In the genomic region with DNA sequence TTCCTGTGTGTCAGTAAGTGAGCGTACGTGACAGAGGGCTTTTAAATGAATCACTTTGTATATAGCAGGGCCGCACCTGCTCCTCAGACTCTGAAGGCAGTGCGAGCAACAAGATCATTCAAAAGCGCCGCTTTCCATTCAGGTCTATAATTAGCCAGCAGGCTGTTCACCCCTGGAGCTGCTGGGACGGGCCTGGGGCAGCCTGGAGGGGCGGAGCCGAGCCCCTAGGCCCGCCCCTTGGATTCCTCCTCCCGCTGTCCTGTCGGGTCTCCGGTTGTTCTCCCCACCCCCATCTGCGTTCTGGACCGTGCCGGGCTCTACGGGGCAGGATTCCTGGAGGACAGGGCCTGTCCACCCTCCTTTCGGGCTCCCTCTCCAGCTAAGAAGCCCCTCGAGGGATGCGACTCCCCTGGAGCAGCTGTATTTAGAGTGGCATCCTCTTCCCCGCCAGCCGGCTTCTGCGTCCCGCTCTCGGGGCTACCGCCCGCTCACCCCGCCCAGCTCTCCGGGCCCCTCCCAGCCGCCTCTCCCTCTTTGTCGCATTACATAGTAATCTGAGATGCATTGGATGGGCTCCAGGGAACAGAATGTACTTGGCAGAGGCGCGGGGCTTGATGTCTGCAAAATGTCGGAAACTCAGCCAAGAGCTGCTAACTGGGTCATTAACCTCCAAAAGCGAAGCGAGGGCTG, we compare ENCODE assay signal across 8 mouse cellular contexts.
A peak's percentile ranks its signal among the peaks of the same experiment; 100 is the strongest.
DNase-seq lines count a peak whose midpoint lies in the region; ATAC-seq lines count a peak whose summit lies in the region.

No protein-coding gene starts in this region.

- H3K27ac ChIP-seq in hindbrain, embryonic 11.5 days (ENCODE audit: low read depth, low read length) = peak overlapping the region; percentile 87
- peak overlapping the region; percentile 98 for H3K27ac ChIP-seq in lung, embryonic 16.5 days (ENCODE audit: low read length)

- H3K9ac ChIP-seq in hindbrain, embryonic 11.5 days (ENCODE audit: low read depth, low read length) = peak overlapping the region; percentile 66
- peak overlapping the region; percentile 78 for H3K9ac ChIP-seq in lung, embryonic 16.5 days (ENCODE audit: low read length)

- H3K27me3 ChIP-seq in hindbrain, embryonic 11.5 days (ENCODE audit: control insufficient read depth, insufficient read depth, low read length) = 0 out of 2 replicates have a peak, but pooled peaks cover 2% of the 10 kb centered on the region
- H3K27me3 ChIP-seq in lung, embryonic 16.5 days (ENCODE audit: control insufficient read depth, insufficient read depth, low read depth, low read length) = no peaks in the 10 kb centered on the region

- H3K36me3 ChIP-seq in hindbrain, embryonic 11.5 days (ENCODE audit: control insufficient read depth, insufficient read depth, low read length) = no peaks in the 10 kb centered on the region
- no peaks in the 10 kb centered on the region for H3K36me3 ChIP-seq in lung, embryonic 16.5 days (ENCODE audit: control insufficient read depth, insufficient read depth, low read length)

- no peaks in the 10 kb centered on the region; the same call in 1 of the 2 replicates for H3K4me1 ChIP-seq in hindbrain, embryonic 11.5 days (replicated peaks; ENCODE audit: control insufficient read depth, insufficient read depth, low read length)
- H3K4me1 ChIP-seq in lung, embryonic 16.5 days (replicated peaks; ENCODE audit: control insufficient read depth, insufficient read depth, low read length) = peaks cover 14% of the 10 kb centered on the region

- H3K4me3 ChIP-seq in hindbrain, embryonic 11.5 days (ENCODE audit: low read depth, low read length) = peak overlapping the region; percentile 53
- peak overlapping the region; percentile 60 for H3K4me3 ChIP-seq in lung, embryonic 16.5 days (ENCODE audit: low read length)

- peak; percentile 74 for DNase-seq in MN1 (ENCODE audit: low spot score)
- peak; percentile 100 for DNase-seq in cerebellum, adult 9-10 months
- DNase-seq in frontal cortex, postnatal 10 days (ENCODE audit: low spot score in 2 of 2) = peak; percentile 90 to 93
- DNase-seq in hindbrain, embryonic 11.5 days (ENCODE audit: low spot score) = peak; percentile 90
- peak; percentile 96 for DNase-seq in layer of hippocampus, adult 9-11 months
- peak; percentile 97 for DNase-seq in ovary, postnatal 10 days (ENCODE audit: low spot score)
- peak; percentile 78 for DNase-seq in thymus, postnatal 0 days (ENCODE audit: low spot score)

- no peaks in the 10 kb centered on the region for H3K9me3 ChIP-seq in hindbrain, embryonic 11.5 days (ENCODE audit: control insufficient read depth, low read length)
- no peaks in the 10 kb centered on the region for H3K9me3 ChIP-seq in lung, embryonic 16.5 days (ENCODE audit: control insufficient read depth, low read length)

- peak; percentile 98 for ATAC-seq in hindbrain, embryonic 11.5 days (ENCODE audit: low FRiP score)
- ATAC-seq in lung, embryonic 16.5 days (ENCODE audit: low read depth) = peak; percentile 96

- H3K4me2 ChIP-seq in hindbrain, embryonic 11.5 days (replicated peaks; ENCODE audit: low read depth, low read length) = peak overlapping the region; percentile 59
- peak overlapping the region; percentile 62 for H3K4me2 ChIP-seq in lung, embryonic 16.5 days (ENCODE audit: low read depth, low read length)

- under 1% methylated on average over 36 of the region's 36 CpGs for WGBS in hindbrain, embryonic 11.5 days
- WGBS in lung, embryonic 16.5 days = under 1% methylated on average over 36 of the region's 36 CpGs

Comparison
In these comparisons a context has a peak if more than half of its experiments do, and no peak if none do; other contexts are left out.
1. Peak in every context shown above with its lines: DNase-seq, ATAC-seq, H3K4me3 ChIP-seq and H3K27ac ChIP-seq.